Mouse (Mus musculus): ENCODE measurements at regions not wholly inside any gene's neighbourhood (a gene's known extent, or its start where the extent isn't known, plus 50 kb on each side); places are given as distances from the start of the nearest gene placed in this dataset.

DNA sequence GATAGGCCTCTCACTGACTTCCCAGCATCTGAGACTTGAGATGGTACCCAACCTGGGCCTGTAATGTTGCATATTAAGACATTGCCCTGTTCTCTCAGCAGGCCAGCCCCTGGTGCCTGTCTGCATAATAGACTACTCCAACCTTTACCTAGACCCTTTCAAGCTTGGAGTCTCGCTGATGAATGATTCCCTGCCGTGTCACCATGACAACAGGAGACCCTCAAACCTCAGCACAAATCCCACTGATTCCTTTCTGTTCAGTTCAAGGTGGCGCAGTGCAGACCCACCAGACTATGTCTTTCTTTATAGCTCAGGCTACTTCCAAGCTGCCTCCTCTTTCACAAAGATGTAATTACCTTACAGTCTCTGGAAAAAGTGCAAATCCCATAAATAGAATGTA is 172.0 kb downstream of the Dcdc2c start:
- no peak for DNase-seq (ENCODE audit: low read depth, low spot score)

DNA sequence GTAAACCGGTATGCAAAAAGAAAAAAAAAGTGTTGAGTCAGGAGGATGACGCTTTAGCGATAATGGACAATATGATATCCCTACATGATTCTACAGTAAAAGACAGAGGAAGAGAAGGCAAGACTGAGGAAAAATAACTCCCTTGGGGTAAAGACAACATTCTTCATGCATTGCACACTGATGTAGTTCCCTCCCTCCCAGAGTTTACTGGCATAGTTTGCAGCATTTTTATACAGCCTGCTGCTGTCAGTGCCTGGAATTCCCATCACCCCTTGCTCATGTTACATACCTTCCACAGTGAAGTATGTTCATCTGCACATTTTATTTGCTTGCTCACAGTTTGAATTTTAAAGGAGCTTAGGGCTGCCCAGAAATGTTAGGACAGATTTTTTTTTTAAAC is 174.2 kb downstream of the Dcdc2c start:
- H3K4me1 ChIP-seq (ENCODE audit: control insufficient read depth in 1 of 2, insufficient read depth in 2 of 2, low read length in 2 of 2) = no peaks in the 10 kb centered on the region
- no peak overlapping the region for H3K27ac ChIP-seq (ENCODE audit: control insufficient read depth, low read depth, low read length)
- no peaks in the 10 kb centered on the region for H3K36me3 ChIP-seq (ENCODE audit: control insufficient read depth in 1 of 2, insufficient read depth in 2 of 2, low read length in 2 of 2)
- DNase-seq (ENCODE audit: low read depth, low spot score) = no peak
- H3K79me2 ChIP-seq (ENCODE audit: control insufficient read depth, insufficient read depth, low read length, poor library complexity) = no peaks in the 10 kb centered on the region
- no peaks in the 10 kb centered on the region for H3K27me3 ChIP-seq (ENCODE audit: control insufficient read depth in 1 of 2, insufficient read depth in 2 of 2, low read length in 2 of 2)
- no peaks in the 10 kb centered on the region for H3K9me3 ChIP-seq (replicated peaks; ENCODE audit: insufficient read depth, low read length)
- TF ChIP-seq EP300 (IDR thresholded peaks at IDR 0.05; ENCODE audit: low read depth in 1 of 2, low read length in 2 of 2) = no peak
- TF ChIP-seq JUND (IDR thresholded peaks at IDR 0.05; ENCODE audit: low read depth, low read length) = no peak
- no peak for TF ChIP-seq MAX (IDR thresholded peaks at IDR 0.05; ENCODE audit: low read length)
- no peak for TF ChIP-seq NELFE (IDR thresholded peaks at IDR 0.05; ENCODE audit: low read depth, low read length)
- no peak for TF ChIP-seq USF1 (IDR thresholded peaks at IDR 0.05; ENCODE audit: low read depth, low read length)
- TF ChIP-seq NRF1 (IDR thresholded peaks at IDR 0.05; ENCODE audit: insufficient read depth, low read depth, low read length, poor library complexity, severe bottlenecking) = no peak
- TF ChIP-seq E2F4 (IDR thresholded peaks at IDR 0.05; ENCODE audit: borderline replicate concordance, low read depth, low read length) = no peak
- no peak overlapping the region for H3K9ac ChIP-seq (ENCODE audit: control insufficient read depth, low read depth, low read length, poor library complexity, severe bottlenecking)
- no peak overlapping the region for H3K4me3 ChIP-seq (ENCODE audit: control insufficient read depth in 1 of 2, insufficient read depth in 1 of 2, low read depth in 2 of 2, low read length in 2 of 2)

More for the DNA sequence above, 172.0 kb downstream of the Dcdc2c start:
- Histone ChIP-seq H3K9ac (ENCODE audit: control insufficient read depth, low read depth, low read length, poor library complexity, severe bottlenecking) (no peak overlapping the region), H3K9me3 (replicated peaks; ENCODE audit: insufficient read depth, low read length) (no peaks in the 10 kb centered on the region), H3K79me2 (ENCODE audit: control insufficient read depth, insufficient read depth, low read length, poor library complexity) (no peaks in the 10 kb centered on the region), H3K36me3 (ENCODE audit: control insufficient read depth in 1 of 2, insufficient read depth in 2 of 2, low read length in 2 of 2) (no peaks in the 10 kb centered on the region), H3K4me3 (ENCODE audit: control insufficient read depth in 1 of 2, insufficient read depth in 1 of 2, low read depth in 2 of 2, low read length in 2 of 2) (no peak overlapping the region), H3K4me1 (ENCODE audit: control insufficient read depth in 1 of 2, insufficient read depth in 2 of 2, low read length in 2 of 2) (no peaks in the 10 kb centered on the region), H3K27me3 (ENCODE audit: control insufficient read depth in 1 of 2, insufficient read depth in 2 of 2, low read length in 2 of 2) (no peaks in the 10 kb centered on the region), H3K27ac (ENCODE audit: control insufficient read depth, low read depth, low read length) (no peak overlapping the region)
- TF ChIP-seq MYC (IDR thresholded peaks at IDR 0.05; ENCODE audit: low read depth, low read length) = no peak
- no peak for TF ChIP-seq MAX (IDR thresholded peaks at IDR 0.05; ENCODE audit: low read length)
- TF ChIP-seq POLR2A (IDR thresholded peaks at IDR 0.05; ENCODE audit: control insufficient read depth in 1 of 2, insufficient read depth in 1 of 2, low read depth in 1 of 2, low read length in 2 of 2, poor library complexity in 1 of 2) = no peak
- no peak for TF ChIP-seq TAL1 (IDR thresholded peaks at IDR 0.05; ENCODE audit: low read length)
- no peak for TF ChIP-seq TBP (IDR thresholded peaks at IDR 0.05; ENCODE audit: low read depth, low read length)
- no peak for TF ChIP-seq CTCF (IDR thresholded peaks at IDR 0.05 in 2 of 3, conservative IDR thresholded peaks at IDR 0.05 in 1 of 3; ENCODE audit: control insufficient read depth in 1 of 3, insufficient read depth in 1 of 3, low read depth in 2 of 3, low read length in 3 of 3, poor library complexity in 1 of 3, severe bottlenecking in 1 of 3)
- TF ChIP-seq UBTF (IDR thresholded peaks at IDR 0.05; ENCODE audit: borderline replicate concordance, insufficient read depth, low read depth, low read length) = no peak
- no peak for TF ChIP-seq NELFE (IDR thresholded peaks at IDR 0.05; ENCODE audit: low read depth, low read length)
- TF ChIP-seq EP300 (IDR thresholded peaks at IDR 0.05; ENCODE audit: low read depth in 1 of 2, low read length in 2 of 2) = no peak
- no peak for TF ChIP-seq RAD21 (IDR thresholded peaks at IDR 0.05; ENCODE audit: low read depth, low read length)
- TF ChIP-seq ETS1 (IDR thresholded peaks at IDR 0.05; ENCODE audit: low read depth, low read length) = no peak
- no peak for TF ChIP-seq ELF1 (IDR thresholded peaks at IDR 0.05; ENCODE audit: low read depth, low read length)
- TF ChIP-seq GABPA (IDR thresholded peaks at IDR 0.05; ENCODE audit: low read depth, low read length) = no peak

Measured in MEL (cell line).